Mouse (Mus musculus) MEL (cell line): Measurements from ENCODE around the gene Casz1. TPM values are rescaled to one million over a fixed set of nuclear protein-coding genes. Genes with fewer than 3 reads are reported as not detected.

Experiments
- DNase-seq: peaks from one replicate; pipeline ENCODE4 v3.0.0; 2011; ENCODE audit warnings: low read depth, low spot score
- H3K27ac ChIP-seq: 2 replicates; pipeline ENCODE4 v1.5.1; 2012; ENCODE audit warnings: low read depth, mild to moderate bottlenecking, control low read depth, low read length, moderate library complexity; ENCODE audit not compliant: control insufficient read depth
- H3K27me3 ChIP-seq, 2 experiments: fragments of 150-350 bp in 1 of 2; sonication (generic) in 1 of 2; 2 replicates each; pipeline ENCODE4 v1.6.1; 2012; ENCODE audit warnings: low read length in 2 of 2, mild to moderate bottlenecking in 2 of 2, improper control_type of control experiment in 1 of 2, moderate library complexity in 1 of 2; ENCODE audit not compliant: insufficient read depth in 2 of 2, control insufficient read depth in 1 of 2
- H3K36me3 ChIP-seq, 2 experiments: 2 replicates each; pipeline ENCODE4 v1.6.1; 2012 to 2014; ENCODE audit warnings: low read length in 2 of 2, improper control_type of control experiment in 1 of 2, inconsistent platforms in 1 of 2, mild to moderate bottlenecking in 1 of 2; ENCODE audit not compliant: insufficient read depth in 2 of 2, control insufficient read depth in 1 of 2
- H3K4me1 ChIP-seq, 2 experiments: fragments of 150-350 bp in 1 of 2; sonication (generic) in 1 of 2; 2 replicates each; pipeline ENCODE4 v1.6.1; 2012; ENCODE audit warnings: low read length in 2 of 2, improper control_type of control experiment in 1 of 2, mild to moderate bottlenecking in 1 of 2; ENCODE audit not compliant: insufficient read depth in 2 of 2, control insufficient read depth in 1 of 2
- H3K4me3 ChIP-seq, 2 experiments: fragments of 150-350 bp in 1 of 2; sonication (generic) in 1 of 2; 2 replicates each; pipeline ENCODE4 v1.5.1; 2012; ENCODE audit warnings: low read depth in 2 of 2, low read length in 2 of 2, mild to moderate bottlenecking in 2 of 2, moderate library complexity in 2 of 2, control low read depth in 1 of 2, improper control_type of control experiment in 1 of 2; ENCODE audit not compliant: control insufficient read depth in 1 of 2, insufficient read depth in 1 of 2
- H3K79me2 ChIP-seq: 2 replicates; pipeline ENCODE4 v1.6.1; 2012; ENCODE audit warnings: mild to moderate bottlenecking, low read length, moderate library complexity; ENCODE audit not compliant: control insufficient read depth, poor library complexity, insufficient read depth
- H3K9ac ChIP-seq: 2 replicates; pipeline ENCODE4 v1.6.1; 2012; ENCODE audit warnings: low read depth, mild to moderate bottlenecking, control low read depth, low read length, moderate library complexity; ENCODE audit not compliant: control insufficient read depth, poor library complexity, severe bottlenecking
- H3K9me3 ChIP-seq: fragments of 150-350 bp; sonication (generic); replicated peaks from 2 replicates; pipeline ENCODE4 v1.6.1; 2012; ENCODE audit warnings: mild to moderate bottlenecking, low read length, improper control_type of control experiment, moderate library complexity; ENCODE audit not compliant: insufficient read depth
- BHLHE40 ChIP-seq: IDR thresholded peaks from 2 replicates; pipeline ENCODE4 v1.6.1; 2012; ENCODE audit warnings: low read depth, mild to moderate bottlenecking, inconsistent platforms, low read length, improper control_type of control experiment, borderline replicate concordance
- CHD1 ChIP-seq: IDR thresholded peaks from 2 replicates; pipeline ENCODE4 v1.6.1; 2012; ENCODE audit warnings: low read depth, mild to moderate bottlenecking, inconsistent platforms, low read length, improper control_type of control experiment
- E2F4 ChIP-seq: IDR thresholded peaks from 2 replicates; pipeline ENCODE4 v1.6.1; 2011; ENCODE audit warnings: low read depth, low read length, improper control_type of control experiment, borderline replicate concordance
- ELF1 ChIP-seq: IDR thresholded peaks from 2 replicates; pipeline ENCODE4 v1.6.1; 2014; ENCODE audit warnings: low read depth, mild to moderate bottlenecking, inconsistent platforms, low read length, improper control_type of control experiment, moderate library complexity
- EP300 ChIP-seq, 2 experiments: IDR thresholded peaks; 2 replicates each; pipeline ENCODE4 v1.6.1; 2011; ENCODE audit warnings: improper control_type of control experiment in 2 of 2, low read length in 2 of 2, low read depth in 1 of 2, mild to moderate bottlenecking in 1 of 2
- GABPA ChIP-seq: IDR thresholded peaks from 2 replicates; pipeline ENCODE4 v1.6.1; 2012; ENCODE audit warnings: low read depth, mild to moderate bottlenecking, inconsistent platforms, low read length, improper control_type of control experiment, moderate library complexity
- GATA1 ChIP-seq: IDR thresholded peaks from 2 replicates; pipeline ENCODE4 v1.6.1; 2011; ENCODE audit warnings: low read depth, low read length, improper control_type of control experiment
- KAT2A ChIP-seq: conservative IDR thresholded peaks from 2 replicates; pipeline ENCODE4 v1.6.1; 2012; ENCODE audit warnings: low read depth, low read length, improper control_type of control experiment, inconsistent platforms
- MAX ChIP-seq: IDR thresholded peaks from 2 replicates; pipeline ENCODE4 v1.6.1; 2011; ENCODE audit warnings: low read length, improper control_type of control experiment
- MAZ ChIP-seq: IDR thresholded peaks from 2 replicates; pipeline ENCODE4 v1.6.1; 2012; ENCODE audit warnings: low read depth, mild to moderate bottlenecking, inconsistent platforms, low read length, improper control_type of control experiment
- MEF2A ChIP-seq: IDR thresholded peaks from 2 replicates; pipeline ENCODE4 v1.6.1; 2014; ENCODE audit warnings: low read depth, mild to moderate bottlenecking, inconsistent platforms, low read length, improper control_type of control experiment; ENCODE audit not compliant: poor library complexity, insufficient replicate concordance, severe bottlenecking; ENCODE audit errors: extremely low read depth
- MXI1 ChIP-seq: IDR thresholded peaks from 2 replicates; pipeline ENCODE4 v1.6.1; 2011; ENCODE audit warnings: mild to moderate bottlenecking, low read depth, low read length, improper control_type of control experiment
- MYB ChIP-seq: IDR thresholded peaks from 2 replicates; pipeline ENCODE4 v1.6.1; 2011; ENCODE audit warnings: mild to moderate bottlenecking, low read depth, low read length, improper control_type of control experiment
- NELFE ChIP-seq: IDR thresholded peaks from 2 replicates; pipeline ENCODE4 v1.6.1; 2011; ENCODE audit warnings: low read depth, low read length, improper control_type of control experiment
- POLR2A ChIP-seq, 2 experiments: IDR thresholded peaks; 2 replicates each; pipeline ENCODE4 v1.6.1; 2011 to 2012; ENCODE audit warnings: low read length in 2 of 2, mild to moderate bottlenecking in 2 of 2, control low read depth in 1 of 2, improper control_type of control experiment in 1 of 2, low read depth in 1 of 2, moderate library complexity in 1 of 2; ENCODE audit not compliant: control insufficient read depth in 1 of 2, insufficient read depth in 1 of 2, poor library complexity in 1 of 2
- RCOR1 ChIP-seq: IDR thresholded peaks from 2 replicates; pipeline ENCODE4 v1.6.1; 2012; ENCODE audit warnings: low read depth, mild to moderate bottlenecking, inconsistent platforms, low read length, improper control_type of control experiment
- SIN3A ChIP-seq: IDR thresholded peaks from 2 replicates; pipeline ENCODE4 v1.6.1; 2012; ENCODE audit warnings: low read length, improper control_type of control experiment, inconsistent platforms
- SMC3 ChIP-seq: IDR thresholded peaks from 2 replicates; pipeline ENCODE4 v1.6.1; 2011; ENCODE audit warnings: low read depth, low read length, improper control_type of control experiment
- TBP ChIP-seq: IDR thresholded peaks from 2 replicates; pipeline ENCODE4 v1.8.0; 2011; ENCODE audit warnings: low read depth, low read length, improper control_type of control experiment
- TCF12 ChIP-seq: IDR thresholded peaks from 2 replicates; pipeline ENCODE4 v1.6.1; 2014; ENCODE audit warnings: low read depth, mild to moderate bottlenecking, inconsistent platforms, low read length, improper control_type of control experiment, moderate library complexity
- UBTF ChIP-seq: IDR thresholded peaks from 2 replicates; pipeline ENCODE4 v1.6.1; 2012; ENCODE audit warnings: low read depth, mild to moderate bottlenecking, inconsistent platforms, low read length, improper control_type of control experiment, moderate library complexity, borderline replicate concordance; ENCODE audit not compliant: insufficient read depth
- USF2 ChIP-seq, 2 experiments: IDR thresholded peaks; 2 replicates each; pipeline ENCODE4 v1.6.1; 2011 to 2012; ENCODE audit warnings: improper control_type of control experiment in 2 of 2, low read length in 2 of 2, borderline replicate concordance in 1 of 2, inconsistent platforms in 1 of 2, low read depth in 1 of 2, mild to moderate bottlenecking in 1 of 2; ENCODE audit not compliant: insufficient read depth in 1 of 2
- ZC3H11A ChIP-seq: IDR thresholded peaks from 2 replicates; pipeline ENCODE4 v1.6.1; 2012; ENCODE audit warnings: low read depth, mild to moderate bottlenecking, inconsistent platforms, low read length, improper control_type of control experiment
- ZKSCAN1 ChIP-seq: IDR thresholded peaks from 2 replicates; pipeline ENCODE4 v1.6.1; 2012; ENCODE audit warnings: low read depth, mild to moderate bottlenecking, inconsistent platforms, low read length, improper control_type of control experiment, moderate library complexity
- polyA plus RNA-seq, 2 experiments: library from polyadenylated mRNA; stranded (reverse) in 1 of 2; unstranded in 1 of 2; fragments of >175 nt in 1 of 2; fragments of >200 nt in 1 of 2; gene quantifications; 2 replicates each; pipeline versions ENCODE4 v1.2.1 to v1.2.4; 2012; ENCODE audit warnings: low replicate concordance in 2 of 2, low read depth in 1 of 2; ENCODE audit not compliant: insufficient read length in 2 of 2, insufficient read depth in 1 of 2, missing spikeins in 1 of 2
- total RNA-seq: library from RNA; depleted of rRNA; stranded (reverse); fragments of 300-350 nt; gene quantifications from 2 replicates; pipeline ENCODE4 v1.2.3, GENCODE M21; 2012

Gene Casz1
- total and polyA plus RNA-seq, 3 experiments: 1.3 to 3.2 TPM; not detected in 1

DNA sequence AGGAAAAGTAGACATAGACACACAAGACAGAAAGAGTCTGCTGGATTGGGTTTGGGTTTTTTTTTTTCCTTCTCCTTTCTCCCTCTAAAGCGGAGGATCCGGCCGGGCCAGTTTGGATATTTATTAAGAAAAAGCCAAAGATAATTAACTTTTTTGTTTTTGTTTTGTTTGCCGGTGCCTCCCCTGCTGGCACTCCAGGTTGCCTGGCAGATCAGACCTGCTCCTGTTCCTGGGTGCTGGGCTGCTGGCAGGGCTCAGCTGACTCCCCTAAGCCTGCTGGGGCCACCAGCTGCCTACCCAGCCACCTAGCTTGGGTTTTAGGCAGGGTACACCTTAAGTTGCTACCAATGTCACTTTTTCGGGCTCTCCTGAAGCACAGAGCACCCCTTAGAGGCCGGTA, 91.9 kb downstream of the Casz1 start:
- H3K27ac ChIP-seq: no peak overlapping the region
- no peaks in the 10 kb centered on the region for H3K9me3 ChIP-seq
- no peak overlapping the region for H3K9ac ChIP-seq
- no peaks in the 10 kb centered on the region; the same call in 1 of the 2 replicates for H3K79me2 ChIP-seq
- no peaks in the 10 kb centered on the region for H3K36me3 ChIP-seq
- H3K4me1 ChIP-seq: no peaks in the 10 kb centered on the region; a peak in 2 of 4 replicates
- DNase-seq: no peak
- TF ChIP-seq POLR2A (IDR thresholded peaks at IDR 0.05; ENCODE audit: control insufficient read depth in 1 of 2, insufficient read depth in 1 of 2, low read depth in 1 of 2, low read length in 2 of 2, poor library complexity in 1 of 2) (no peak), BHLHE40 (no peak), RCOR1 (no peak), TBP (no peak), MYB (no peak), GATA1 (no peak), EP300 (IDR thresholded peaks at IDR 0.05; ENCODE audit: low read depth in 1 of 2, low read length in 2 of 2) (no peak), ZC3H11A (no peak), SIN3A (no peak), SMC3 (no peak), MEF2A (no peak), TCF12 (no peak), MAX (no peak), NELFE (no peak), E2F4 (no peak)
- TF ChIP-seq, all 39 proteins: peak for 0
- Histone ChIP-seq H3K27me3 (peaks cover 0 to 1% of the 10 kb centered on the region in 2 experiments; a peak in 3 of 4 replicates), H3K4me3 (no peak overlapping the region)

DNA sequence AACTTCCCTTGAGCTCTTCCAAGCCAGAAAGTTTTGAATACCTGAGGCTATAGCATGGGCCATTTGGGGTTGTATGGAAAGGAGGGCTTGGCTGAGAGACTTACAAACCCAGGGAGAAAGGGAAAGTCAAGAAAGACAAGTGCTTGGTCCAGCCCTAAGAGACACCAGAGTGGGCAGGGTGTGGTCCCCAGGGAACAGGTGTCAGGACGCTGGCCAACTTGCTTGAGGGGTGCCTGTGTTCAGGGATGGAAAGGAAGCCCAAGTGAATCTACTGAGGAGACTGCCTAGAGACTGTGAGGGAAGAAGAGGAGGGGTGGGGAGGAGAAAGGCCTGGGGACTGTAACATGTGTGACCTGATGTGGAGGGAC, 95.7 kb downstream of the Casz1 start:
- Histone ChIP-seq H3K27me3 (peaks cover 0 to 1% of the 10 kb centered on the region in 2 experiments; a peak in 3 of 4 replicates), H3K27ac (no peak overlapping the region), H3K9me3 (no peaks in the 10 kb centered on the region), H3K79me2 (no peaks in the 10 kb centered on the region; the same call in 1 of the 2 replicates), H3K36me3 (peaks cover 0 to 2% of the 10 kb centered on the region in 2 experiments; a peak in 2 of 4 replicates), H3K4me1 (peaks cover 2 to 7% of the 10 kb centered on the region in 2 experiments; a peak in 2 of 4 replicates), H3K9ac (peak overlapping the region; percentile 71), H3K4me3 (peak overlapping the region; percentile 84 to 85)
- TF ChIP-seq MYB (no peak), E2F4 (no peak), MAZ (no peak), ZKSCAN1 (no peak), ELF1 (no peak), KAT2A (no peak), MAX (no peak), TCF12 (no peak), UBTF (no peak), USF2 (IDR thresholded peaks at IDR 0.05; ENCODE audit: borderline replicate concordance in 1 of 2, insufficient read depth in 1 of 2, low read depth in 1 of 2, low read length in 2 of 2) (no peak), SMC3 (no peak), CHD1 (no peak), MXI1 (no peak), GABPA (no peak)
- DNase-seq: no peak
